Mouse (Mus musculus) brain, embryonic 14.5 days (tissue): ENCODE measurements around the gene S100a2.

Experiments
- CTCF ChIP-seq: fragments of 200-500 bp; IDR thresholded peaks from 2 replicates; pipeline ENCODE4 v1.5.1; 2012; ENCODE audit warnings: inconsistent platforms, mild to moderate bottlenecking, moderate library complexity, borderline replicate concordance; ENCODE audit not compliant: insufficient read depth, insufficient read length; ENCODE audit errors: extremely low read depth
- POLR2A ChIP-seq: fragments of 200-500 bp; IDR thresholded peaks from 2 replicates; pipeline ENCODE4 v1.6.1; 2012; ENCODE audit warnings: mild to moderate bottlenecking, inconsistent platforms, borderline replicate concordance; ENCODE audit not compliant: poor library complexity, insufficient read depth, insufficient read length, severe bottlenecking; ENCODE audit errors: extremely low read depth

DNA sequence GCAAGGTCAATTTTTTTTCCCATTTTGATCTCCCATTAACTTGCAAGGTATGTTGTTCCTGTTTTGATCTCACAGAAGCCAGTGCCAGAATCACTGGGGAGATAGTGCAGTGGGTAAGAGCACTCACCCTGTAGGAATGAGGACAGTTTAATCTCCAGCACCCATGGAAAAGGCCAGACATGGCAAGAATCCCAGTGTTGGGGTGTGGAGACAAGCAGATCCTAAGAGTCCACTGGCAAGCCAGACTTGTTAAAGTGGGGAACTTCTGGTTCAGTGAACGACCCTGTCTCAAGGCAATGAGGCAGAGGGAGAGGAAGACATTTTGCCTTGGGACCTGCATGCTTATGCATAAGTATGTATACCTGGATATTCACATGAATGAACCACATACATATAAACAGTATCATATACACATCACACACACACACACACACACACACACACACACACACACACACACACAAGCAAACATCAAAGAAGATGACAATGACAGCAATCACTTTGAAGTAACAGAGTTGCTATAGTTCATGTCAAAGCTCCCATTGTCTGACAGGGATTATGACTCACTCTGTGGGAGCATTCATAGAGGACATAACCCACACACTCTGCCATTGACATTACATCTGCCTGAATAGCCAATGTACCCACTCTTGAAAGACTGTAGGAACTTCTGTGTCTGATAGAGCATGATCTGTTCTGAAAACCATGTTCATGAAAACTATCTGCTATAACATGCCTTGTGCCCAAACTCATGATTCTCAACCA lies 48.6 kb downstream of the S100a2 start:
- TF ChIP-seq POLR2A: no peak
- TF ChIP-seq CTCF: no peak
